Mouse (Mus musculus) forebrain, embryonic 16.5 days (tissue): ENCODE results near the gene Zbtb5. TPM values are rescaled to one million over a fixed set of nuclear protein-coding genes. Genes with fewer than 3 reads are reported as not detected.

Experiments used
- ATAC-seq: fragments of 200-750 bp; cut with Nextera tagmentation; 2 replicates; pipeline ENCODE4 v1.8.0; 2017; ENCODE audit warnings: mild to moderate bottlenecking, moderate library complexity
- H3K27ac ChIP-seq: fragments of 300-500 bp; sonication (generic); 2 replicates; pipeline ENCODE4 v1.5.1; 2014; ENCODE audit warnings: low read length, control low read depth
- H3K27me3 ChIP-seq: fragments of 300-500 bp; sonication (generic); replicated peaks from 2 replicates; pipeline ENCODE4 v1.6.1; 2014; ENCODE audit warnings: low read length; ENCODE audit not compliant: control insufficient read depth, insufficient read depth
- H3K36me3 ChIP-seq: fragments of 300-500 bp; sonication (generic); 2 replicates; pipeline ENCODE4 v1.6.1; 2014; ENCODE audit not compliant: control insufficient read depth, insufficient read depth
- H3K4me1 ChIP-seq: fragments of 300-500 bp; sonication (generic); replicated peaks from 2 replicates; pipeline ENCODE4 v1.6.1; 2014; ENCODE audit warnings: low read length; ENCODE audit not compliant: control insufficient read depth, insufficient read depth
- H3K4me2 ChIP-seq: fragments of 300-500 bp; sonication (generic); 2 replicates; pipeline ENCODE4 v1.6.1; 2014; ENCODE audit warnings: mild to moderate bottlenecking, low read length, control low read depth
- H3K4me3 ChIP-seq: fragments of 300-500 bp; sonication (generic); replicated peaks from 2 replicates; pipeline ENCODE4 v1.5.1; 2014; ENCODE audit warnings: mild to moderate bottlenecking, low read length, control low read depth
- H3K9ac ChIP-seq: fragments of 300-500 bp; sonication (generic); replicated peaks from 2 replicates; pipeline ENCODE4 v1.6.1; 2014; ENCODE audit warnings: low read depth, low read length, control low read depth
- H3K9me3 ChIP-seq: fragments of 300-500 bp; sonication (generic); 2 replicates; pipeline ENCODE4 v1.6.1; 2016; ENCODE audit warnings: low read length; ENCODE audit not compliant: control insufficient read depth
- WGBS: fragments of 180-500 bp; shearing (Covaris S2); extraction: QIAGEN DNeasy Blood & Tissue Kit; methylation state at CpG from one replicate; pipeline ENCODE4 v1.1.7; 2014; 5-methylcytosine and 5-hydroxymethylcytosine counted together
- polyA plus RNA-seq: library from polyadenylated mRNA; unstranded; fragments of >200 nt; fragmentation: Nextera tagmentation; extraction: Ambion mirVana; gene quantifications from 2 replicates; pipeline ENCODE4 v1.2.1, GENCODE M21; 2015

Gene Zbtb5
- polyA plus RNA-seq, 1 experiment from 2014 or later = 47.3 TPM

GRCm38 (mm10) chr4:44942237-44942636 lies 70.0 kb downstream of the Zbtb5 start:
- H3K4me1 ChIP-seq = no peaks in the 10 kb centered on the region
- whole genome bisulfite sequencing = 92% methylated on average over 1 of the region's 1 CpGs

More at GRCm38 (mm10) chr4:44942237-44942636, 70.0 kb downstream of the Zbtb5 start:
- no peak for ATAC-seq
- H3K27me3 ChIP-seq = no peaks in the 10 kb centered on the region
- H3K27ac ChIP-seq = no peak overlapping the region
- H3K9me3 ChIP-seq = no peaks in the 10 kb centered on the region
- H3K4me3 ChIP-seq = no peak overlapping the region
- no peaks in the 10 kb centered on the region for H3K36me3 ChIP-seq
- H3K4me2 ChIP-seq = no peak overlapping the region
- no peak overlapping the region for H3K9ac ChIP-seq

Other genes starting within 250 kb of the Zbtb5 start
- 19.3 and 20.4 TPM in 2 replicates for gene Grhpr, start 31.0 kb downstream of the Zbtb5 start, polyA plus RNA-seq
- gene Polr1e, start 6.2 kb upstream of the Zbtb5 start, polyA plus RNA-seq = 32.1 and 35.1 TPM in 2 replicates
- gene Fbxo10, start 72.2 kb upstream of the Zbtb5 start, polyA plus RNA-seq = 27.3 and 28.1 TPM in 2 replicates
- 131 and 139 TPM in 2 replicates for gene Tomm5, start 95.7 kb upstream of the Zbtb5 start, polyA plus RNA-seq
- 0.42 and 0.62 TPM in 2 replicates for gene Frmpd1, start 172.5 kb upstream of the Zbtb5 start, polyA plus RNA-seq